Mouse (Mus musculus): Measurements from ENCODE around the gene Apex1. TPM values are rescaled to one million over a fixed set of nuclear protein-coding genes. Genes with fewer than 3 reads are reported as not detected.
"Not testable (repeated sequence)": the region's sequence is repeated elsewhere in the genome, so short reads cannot be mapped to it uniquely, and the experiment has no call there.

Gene Apex1
- polyA plus RNA-seq, 1 experiment from 2014 or later = 466 TPM

DNA sequence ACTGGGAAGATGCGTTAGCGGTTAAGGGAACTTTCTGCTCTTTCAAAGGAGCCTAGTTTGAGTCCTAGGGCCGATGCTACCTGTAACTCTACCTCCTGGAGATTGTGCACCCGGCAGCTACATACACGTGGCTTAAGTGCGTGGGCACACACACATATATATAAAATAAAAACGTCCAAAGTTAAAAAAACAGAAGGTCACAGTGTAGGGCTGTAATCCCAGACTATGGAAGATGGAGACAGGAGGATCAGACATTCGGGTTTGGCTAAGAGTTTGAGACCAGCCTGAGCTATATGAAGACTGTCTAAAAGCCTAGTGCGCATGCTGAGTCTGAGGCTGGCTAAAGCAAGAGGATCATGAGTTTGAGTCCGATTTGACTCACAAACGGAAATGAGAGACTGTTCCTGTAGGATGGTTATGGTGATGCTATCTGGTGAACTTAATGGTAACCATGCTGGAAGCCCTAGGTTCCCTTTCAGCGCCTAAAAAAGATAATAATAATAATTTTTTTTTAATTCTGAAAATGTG is 6.8 kb downstream of the Apex1 start:
- Histone ChIP-seq H3K27ac (replicated peaks; ENCODE audit: low read depth, low read length) (peak overlapping the region; percentile 63), H3K36me3 (ENCODE audit: control insufficient read depth, insufficient read depth, low read length) (peaks cover 12% of the 10 kb centered on the region; the same call in 1 of the 2 replicates), H3K27me3 (ENCODE audit: control insufficient read depth, insufficient read depth, low read length) (no peaks in the 10 kb centered on the region), H3K4me3 (ENCODE audit: low read depth, low read length) (peak overlapping the region; percentile 98), H3K9me3 (ENCODE audit: control insufficient read depth, low read length) (no peaks in the 10 kb centered on the region), H3K4me2 (ENCODE audit: low read depth, severe bottlenecking) (peak overlapping the region; percentile 65), H3K4me1 (ENCODE audit: control insufficient read depth, insufficient read depth, low read length) (0 out of 2 replicates have a peak, but pooled peaks cover 3% of the 10 kb centered on the region), H3K9ac (ENCODE audit: low read length) (peak overlapping the region; percentile 55)
- ATAC-seq (ENCODE audit: insufficient number of reproducible peaks, low FRiP score, low TSS enrichment, low read depth) (no peak), DNase-seq (ENCODE audit: low spot score) (peak; percentile 26)
- WGBS = 12% methylated on average over 12 of the region's 12 CpGs

DNA sequence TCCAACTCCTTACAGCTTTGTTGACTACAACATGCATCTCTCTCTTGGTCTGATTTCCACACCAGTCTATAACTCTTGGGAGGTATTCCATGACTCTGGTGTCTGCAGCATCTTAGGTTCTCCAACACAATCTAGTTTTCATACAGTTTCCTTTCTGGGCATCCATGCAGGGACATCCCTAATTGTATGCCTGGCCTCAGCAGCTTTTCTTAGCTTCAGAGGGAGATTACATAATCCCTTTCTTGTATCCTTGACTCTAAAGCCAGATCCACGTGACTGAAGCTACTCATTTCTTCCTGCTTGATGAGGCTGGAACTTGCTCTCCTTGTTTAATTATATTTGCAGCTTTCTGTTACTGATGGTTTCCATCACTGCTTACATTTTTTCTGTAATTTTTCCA is 11.9 kb downstream of the Apex1 start:
- Histone ChIP-seq H3K36me3 (ENCODE audit: control insufficient read depth, insufficient read depth, low read length) (no peaks in the 10 kb centered on the region), H3K9me3 (ENCODE audit: control insufficient read depth, low read length) (no peaks in the 10 kb centered on the region), H3K4me1 (ENCODE audit: control insufficient read depth, insufficient read depth, low read length) (no peaks in the 10 kb centered on the region), H3K4me2 (ENCODE audit: low read depth, severe bottlenecking) (no peak overlapping the region), H3K9ac (ENCODE audit: low read length) (no peak overlapping the region), H3K27me3 (ENCODE audit: control insufficient read depth, insufficient read depth, low read length) (no peaks in the 10 kb centered on the region), H3K4me3 (ENCODE audit: low read depth, low read length) (no peak overlapping the region), H3K27ac (replicated peaks; ENCODE audit: low read depth, low read length) (no peak overlapping the region)
- no peak for DNase-seq (ENCODE audit: low spot score)
- no peak for ATAC-seq (ENCODE audit: insufficient number of reproducible peaks, low FRiP score, low TSS enrichment, low read depth)
- WGBS = 73% methylated on average over 1 of the region's 1 CpGs

DNA sequence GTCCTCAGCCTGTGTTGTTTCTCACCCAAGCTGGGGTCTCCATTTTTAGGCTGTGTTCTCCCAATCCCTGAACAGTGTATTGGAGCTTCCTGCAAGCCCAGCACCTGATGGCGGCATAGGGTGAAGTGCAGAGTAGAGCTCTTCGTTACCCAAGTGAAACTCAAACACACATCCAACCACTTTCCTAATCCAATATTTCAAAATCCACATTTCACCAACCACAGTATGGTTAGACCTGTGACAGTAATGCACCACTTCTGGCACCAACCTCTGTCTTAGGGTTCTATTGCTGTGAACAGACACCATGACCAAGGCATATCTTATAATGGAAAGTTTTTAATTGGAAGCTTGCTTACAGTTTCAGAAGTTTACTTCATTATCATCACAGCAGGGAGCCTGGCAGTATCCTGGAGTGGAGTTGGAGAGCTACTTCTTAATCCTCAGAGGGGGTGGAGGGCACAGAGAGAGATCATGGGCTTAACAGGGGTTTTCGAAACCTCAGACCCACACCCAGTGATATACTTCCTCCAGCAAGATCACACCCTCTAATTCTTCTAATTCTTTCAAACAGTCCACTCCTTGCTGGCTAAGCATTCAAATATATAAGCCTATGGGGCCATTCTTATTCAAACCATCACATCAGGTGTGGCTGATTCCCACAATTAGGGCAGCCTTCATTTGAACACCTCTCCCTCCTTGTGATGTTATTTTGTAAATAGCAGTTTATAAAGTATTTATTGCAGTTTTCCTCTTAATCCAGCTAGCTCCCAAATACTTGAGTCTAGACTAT is 13.5 kb downstream of the Apex1 start:
- Histone ChIP-seq H3K27ac (replicated peaks; ENCODE audit: low read depth, low read length) (no peak overlapping the region), H3K4me3 (ENCODE audit: low read depth, low read length) (no peak overlapping the region), H3K9me3 (ENCODE audit: control insufficient read depth, low read length) (no peaks in the 10 kb centered on the region), H3K36me3 (ENCODE audit: control insufficient read depth, insufficient read depth, low read length) (no peaks in the 10 kb centered on the region), H3K9ac (ENCODE audit: low read length) (no peak overlapping the region), H3K27me3 (ENCODE audit: control insufficient read depth, insufficient read depth, low read length) (no peaks in the 10 kb centered on the region), H3K4me1 (ENCODE audit: control insufficient read depth, insufficient read depth, low read length) (no peaks in the 10 kb centered on the region), H3K4me2 (ENCODE audit: low read depth, severe bottlenecking) (no peak overlapping the region)
- 86% methylated on average over 3 of the region's 3 CpGs for WGBS
- no peak for DNase-seq (ENCODE audit: low spot score)
- ATAC-seq (ENCODE audit: insufficient number of reproducible peaks, low FRiP score, low TSS enrichment, low read depth) = no peak

- H3K4me1 ChIP-seq (ENCODE audit: control insufficient read depth, insufficient read depth, low read length) = no peaks in the 10 kb centered on the region
- no peak overlapping the region for H3K4me2 ChIP-seq (ENCODE audit: low read depth, severe bottlenecking)
- no peaks in the 10 kb centered on the region for H3K9me3 ChIP-seq (ENCODE audit: control insufficient read depth, low read length)
- no peak for ATAC-seq (ENCODE audit: insufficient number of reproducible peaks, low FRiP score, low TSS enrichment, low read depth)
- 52% methylated on average over 2 of the region's 2 CpGs for WGBS
- H3K27ac ChIP-seq (replicated peaks; ENCODE audit: low read depth, low read length) = no peak overlapping the region
- H3K4me3 ChIP-seq (ENCODE audit: low read depth, low read length) = no peak overlapping the region
- H3K9ac ChIP-seq (ENCODE audit: low read length) = no peak overlapping the region
- DNase-seq (ENCODE audit: low spot score) = no peak
- no peaks in the 10 kb centered on the region for H3K27me3 ChIP-seq (ENCODE audit: control insufficient read depth, insufficient read depth, low read length)
- no peaks in the 10 kb centered on the region for H3K36me3 ChIP-seq (ENCODE audit: control insufficient read depth, insufficient read depth, low read length)
Observed at GRCm38 (mm10) chr14:50938940-50939339, 14.2 kb downstream of the Apex1 start.

GRCm38 (mm10) chr14:50943932-50944667 is 19.3 kb downstream of the Apex1 start, which contains the start of gene Gm49342:
Gm49342 (plus strand) TSS chr14:50944517.
- peak within 1 kb of the TSS; percentile 54 for H3K4me2 ChIP-seq (ENCODE audit: low read depth, severe bottlenecking)
- no peaks in the 10 kb centered on the region for H3K27me3 ChIP-seq (ENCODE audit: control insufficient read depth, insufficient read depth, low read length)
- 19% methylated on average over 31 of the region's 31 CpGs for WGBS
- ATAC-seq (ENCODE audit: insufficient number of reproducible peaks, low FRiP score, low TSS enrichment, low read depth) (peak; percentile 99), DNase-seq (ENCODE audit: low spot score) (peak; percentile 96)
- H3K9me3 ChIP-seq (ENCODE audit: control insufficient read depth, low read length) = no peaks in the 10 kb centered on the region
- H3K9ac ChIP-seq (ENCODE audit: low read length) = peak within 1 kb of the TSS; percentile 62
- H3K4me1 ChIP-seq (ENCODE audit: control insufficient read depth, insufficient read depth, low read length) = no peaks in the 10 kb centered on the region
- peak within 1 kb of the TSS; percentile 64; the same call in 1 of the 2 replicates for H3K27ac ChIP-seq (replicated peaks; ENCODE audit: low read depth, low read length)
- no peaks in the 10 kb centered on the region for H3K36me3 ChIP-seq (ENCODE audit: control insufficient read depth, insufficient read depth, low read length)
- peak within 1 kb of the TSS; percentile 45 for H3K4me3 ChIP-seq (ENCODE audit: low read depth, low read length)

- H3K4me1 ChIP-seq (ENCODE audit: control insufficient read depth, insufficient read depth, low read length); H3K36me3 ChIP-seq (ENCODE audit: control insufficient read depth, insufficient read depth, low read length); DNase-seq (ENCODE audit: low spot score); H3K9me3 ChIP-seq (ENCODE audit: control insufficient read depth, low read length); H3K27me3 ChIP-seq (ENCODE audit: control insufficient read depth, insufficient read depth, low read length): not testable (repeated sequence)
- ATAC-seq (ENCODE audit: insufficient number of reproducible peaks, low FRiP score, low TSS enrichment, low read depth) = peak; percentile 94
- WGBS = under 1% methylated on average over 15 of the region's 15 CpGs
- peak overlapping the region; percentile 45 for H3K4me3 ChIP-seq (ENCODE audit: low read depth, low read length)
- H3K4me2 ChIP-seq (ENCODE audit: low read depth, severe bottlenecking) = peak overlapping the region; percentile 54
- peak overlapping the region; percentile 64; the same call in 1 of the 2 replicates for H3K27ac ChIP-seq (replicated peaks; ENCODE audit: low read depth, low read length)
- H3K9ac ChIP-seq (ENCODE audit: low read length) = peak overlapping the region; percentile 62
Observed at GRCm38 (mm10) chr14:50944668-50945033, 19.9 kb downstream of the Apex1 start.

GRCm38 (mm10) chr14:50945081-50945480 is 20.3 kb downstream of the Apex1 start:
- H3K4me1 ChIP-seq (ENCODE audit: control insufficient read depth, insufficient read depth, low read length); H3K27ac ChIP-seq (replicated peaks; ENCODE audit: low read depth, low read length); ATAC-seq (ENCODE audit: insufficient number of reproducible peaks, low FRiP score, low TSS enrichment, low read depth); H3K9me3 ChIP-seq (ENCODE audit: control insufficient read depth, low read length); H3K27me3 ChIP-seq (ENCODE audit: control insufficient read depth, insufficient read depth, low read length); H3K36me3 ChIP-seq (ENCODE audit: control insufficient read depth, insufficient read depth, low read length); DNase-seq (ENCODE audit: low spot score): not testable (repeated sequence)
- 7% methylated on average over 6 of the region's 6 CpGs for WGBS
- H3K9ac ChIP-seq (ENCODE audit: low read length) = peak overlapping the region; percentile 62
- peak overlapping the region; percentile 45 for H3K4me3 ChIP-seq (ENCODE audit: low read depth, low read length)
- H3K4me2 ChIP-seq (ENCODE audit: low read depth, severe bottlenecking) = peak overlapping the region; percentile 54

DNA sequence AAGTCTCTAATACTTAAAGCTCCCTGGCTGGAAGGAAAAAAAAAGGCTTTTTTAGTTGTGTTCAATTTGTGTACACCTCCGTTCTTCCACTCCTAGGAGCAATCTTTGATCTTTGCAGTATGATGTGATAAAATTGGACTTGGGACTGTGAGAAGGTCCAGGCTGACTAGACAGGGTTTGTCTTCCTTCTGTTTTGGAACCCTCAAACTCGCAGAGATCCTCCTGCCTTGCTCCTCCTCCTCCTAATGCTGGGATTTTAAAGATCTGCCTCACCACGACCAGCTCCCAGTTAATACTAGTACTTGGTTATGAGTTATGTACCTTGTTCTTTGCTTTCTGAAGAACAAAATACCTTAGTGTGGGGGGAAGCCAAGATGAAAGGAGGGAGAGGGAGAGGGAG is 20.8 kb downstream of the Apex1 start:
- not testable (repeated sequence) for H3K4me1 ChIP-seq (ENCODE audit: control insufficient read depth, insufficient read depth, low read length); H3K36me3 ChIP-seq (ENCODE audit: control insufficient read depth, insufficient read depth, low read length); ATAC-seq (ENCODE audit: insufficient number of reproducible peaks, low FRiP score, low TSS enrichment, low read depth); H3K27me3 ChIP-seq (ENCODE audit: control insufficient read depth, insufficient read depth, low read length); H3K27ac ChIP-seq (replicated peaks; ENCODE audit: low read depth, low read length); H3K9ac ChIP-seq (ENCODE audit: low read length); DNase-seq (ENCODE audit: low spot score); H3K9me3 ChIP-seq (ENCODE audit: control insufficient read depth, low read length)
- WGBS = 26% methylated on average over 3 of the region's 3 CpGs
- peak overlapping the region; percentile 54 for H3K4me2 ChIP-seq (ENCODE audit: low read depth, severe bottlenecking)
- peak overlapping the region; percentile 45 for H3K4me3 ChIP-seq (ENCODE audit: low read depth, low read length)

All from limb, embryonic 11.5 days (tissue).